Mouse (Mus musculus) splenic B cell, adult 2 months (primary cell): ENCODE measurements at regions not wholly inside any gene's neighbourhood (a gene's known extent, or its start where the extent isn't known, plus 50 kb on each side); places are given as distances from the start of the nearest gene placed in this dataset.

Source experiments
- DNase-seq: peaks from one replicate; pipeline ENCODE4 v3.0.0-alpha.2; 2011; ENCODE audit warnings: low read depth, low spot score
- H3K27me3 ChIP-seq: 2 replicates; pipeline ENCODE4 v1.6.1; 2012; ENCODE audit warnings: mild to moderate bottlenecking, low read length, moderate library complexity, mixed read lengths; ENCODE audit not compliant: control insufficient read depth, poor library complexity, insufficient read depth, severe bottlenecking
- H3K36me3 ChIP-seq: 2 replicates; pipeline ENCODE4 v1.6.1; 2012; ENCODE audit warnings: mild to moderate bottlenecking, low read length, moderate library complexity, mixed read lengths; ENCODE audit not compliant: control insufficient read depth, poor library complexity, insufficient read depth, severe bottlenecking

DNA sequence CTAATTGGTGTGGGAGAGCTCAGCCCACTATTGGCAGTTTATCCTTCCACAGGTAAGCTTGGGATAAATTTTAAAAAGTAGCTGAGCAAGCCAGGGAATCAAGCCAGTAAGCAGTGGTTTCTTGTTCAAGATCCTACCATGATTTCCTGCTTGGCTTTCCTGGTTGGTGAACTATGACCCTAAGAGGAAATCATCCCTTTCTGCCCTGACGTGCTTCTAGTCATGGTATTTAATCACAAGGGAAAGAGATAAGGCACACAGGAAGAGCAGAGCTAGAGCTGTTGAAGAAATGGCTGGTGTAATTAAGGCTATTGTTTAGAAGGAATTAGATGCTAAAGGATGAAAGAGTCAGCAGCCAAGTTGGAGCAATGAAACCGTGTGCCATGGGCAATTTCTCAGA lies 648.3 kb upstream of the Tbl1xr1 start:
- DNase-seq, result no peak

DNA sequence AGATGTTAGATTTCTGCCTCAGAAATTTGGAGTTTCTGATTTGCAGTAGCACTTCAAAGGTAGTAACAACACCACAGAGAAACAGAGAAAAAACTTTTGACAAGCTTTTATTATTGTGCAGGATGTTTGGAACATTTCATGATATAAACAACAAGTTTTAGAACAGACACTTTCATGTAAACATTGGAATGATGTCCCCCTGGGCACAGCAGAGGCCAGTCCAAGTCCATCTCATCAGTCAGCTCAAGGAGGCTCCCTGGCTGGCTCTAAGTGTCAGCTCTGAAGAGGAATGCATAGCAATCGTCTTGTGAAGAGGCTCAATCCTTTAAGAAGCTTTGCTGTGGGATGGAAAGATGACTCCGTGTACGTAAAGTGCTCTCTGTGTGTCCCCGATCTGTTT lies 612.2 kb upstream of the Tbl1xr1 start:
- Histone ChIP-seq H3K27me3 (no peaks in the 10 kb centered on the region), H3K36me3 (no peaks in the 10 kb centered on the region)
- DNase-seq, result no peak

More for the DNA sequence above, 648.3 kb upstream of the Tbl1xr1 start:
- Histone ChIP-seq H3K36me3 (no peaks in the 10 kb centered on the region), H3K27me3 (no peaks in the 10 kb centered on the region)

DNA sequence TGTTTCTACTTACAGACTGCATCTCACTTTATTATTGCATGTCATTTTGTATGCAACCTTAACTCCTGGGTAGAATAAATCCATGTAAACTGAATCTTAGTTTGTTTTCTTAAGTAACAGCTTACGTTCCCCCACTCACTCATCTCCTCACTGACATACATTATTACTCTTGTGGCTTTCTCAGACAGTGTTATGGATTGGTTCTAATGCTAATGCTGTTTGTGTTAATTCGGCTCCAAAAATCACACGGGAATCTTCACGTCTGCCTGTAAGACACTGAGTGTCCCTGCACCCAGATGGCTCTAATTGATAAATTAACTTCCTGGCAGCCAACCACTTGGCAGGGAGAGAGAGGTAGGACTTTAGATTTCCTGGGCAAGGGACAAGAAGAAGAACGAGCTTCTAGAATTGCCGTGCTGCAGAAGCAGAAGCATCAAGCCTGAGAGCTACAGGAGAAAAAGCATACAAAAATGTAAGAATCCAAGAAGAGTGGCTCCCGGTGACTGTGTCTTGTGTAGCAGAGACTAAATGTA lies 610.3 kb upstream of the Tbl1xr1 start:
- H3K36me3 ChIP-seq, result no peaks in the 10 kb centered on the region
- no peaks in the 10 kb centered on the region; the same call in 1 of the 2 replicates for H3K27me3 ChIP-seq
- DNase-seq, result no peak

DNA sequence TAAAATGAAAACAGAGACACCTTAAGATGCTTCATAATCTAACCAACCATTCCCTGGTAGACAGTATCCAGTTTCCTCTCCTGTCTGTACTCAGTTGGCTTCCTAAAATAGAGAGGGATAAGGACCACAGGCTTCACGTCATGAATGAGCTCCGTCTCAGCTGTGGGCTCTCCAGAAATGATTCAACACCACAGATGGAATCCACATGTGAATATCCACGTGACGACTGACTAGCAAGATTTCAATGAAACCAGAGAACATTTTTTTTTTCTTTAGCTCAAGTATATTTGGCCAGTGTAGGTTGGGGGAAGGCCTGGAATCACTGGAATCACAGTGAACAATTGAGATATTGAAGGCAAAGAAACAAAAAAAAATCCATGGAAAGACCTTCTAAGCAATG lies 599.1 kb upstream of the Tbl1xr1 start:
- Histone ChIP-seq H3K27me3 (no peaks in the 10 kb centered on the region), H3K36me3 (no peaks in the 10 kb centered on the region)
- no peak for DNase-seq

DNA sequence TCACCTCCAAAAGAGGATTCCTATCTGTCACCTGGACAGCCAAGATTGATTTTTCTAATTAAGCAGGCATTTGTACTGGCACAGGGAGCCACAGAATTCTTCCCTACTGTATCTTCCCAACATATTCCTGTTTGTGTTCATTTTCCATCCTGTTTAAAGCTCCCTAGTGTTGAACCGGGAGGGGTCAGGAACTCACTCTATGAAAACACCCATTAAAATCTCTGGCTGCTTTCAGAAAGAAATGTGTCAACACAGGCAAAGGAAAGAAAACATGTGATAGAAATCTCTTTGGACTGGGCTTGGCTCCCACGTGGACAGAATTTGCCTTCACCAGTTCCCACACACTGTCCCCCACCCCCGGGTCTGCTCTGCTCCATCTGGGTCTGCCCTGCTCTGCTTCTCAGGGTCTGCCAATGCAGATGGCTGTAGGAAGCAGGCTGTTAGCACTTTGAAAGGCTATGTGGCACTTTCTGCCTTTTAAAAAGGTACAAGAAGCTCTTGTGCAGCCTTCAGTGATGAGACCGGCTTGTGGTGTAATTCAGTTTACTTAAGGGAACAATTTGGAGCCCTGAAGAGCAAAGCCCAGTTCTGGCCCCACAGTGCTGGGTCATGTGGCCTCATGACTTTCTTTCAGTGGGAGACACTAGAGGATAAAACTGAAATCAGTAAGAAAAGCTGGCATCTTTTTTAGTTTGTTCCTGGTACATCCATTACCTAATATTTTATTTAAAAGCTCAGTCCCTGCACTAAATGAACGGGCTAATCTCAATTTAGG lies 597.2 kb upstream of the Tbl1xr1 start:
- Histone ChIP-seq H3K27me3 (no peaks in the 10 kb centered on the region), H3K36me3 (no peaks in the 10 kb centered on the region)
- DNase-seq, result no peak

DNA sequence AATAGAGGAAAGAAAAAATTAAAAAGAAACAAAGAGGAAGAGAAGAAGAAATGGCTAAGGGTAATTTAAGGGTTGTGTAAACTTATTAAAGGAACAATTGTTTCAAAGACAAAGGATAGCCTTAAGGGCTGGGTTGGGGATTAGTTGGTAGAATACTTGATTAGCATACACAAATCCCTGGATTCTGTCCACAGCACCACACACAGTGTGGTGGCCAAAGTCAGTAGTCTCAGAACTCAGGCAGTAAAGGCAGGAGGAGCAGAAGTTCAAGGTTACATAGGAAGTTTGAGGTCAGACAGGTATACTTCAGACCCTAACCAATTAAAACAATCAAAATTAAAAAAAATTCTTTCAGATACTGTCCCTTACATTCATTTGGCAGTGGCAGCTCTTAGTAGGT lies 596.6 kb upstream of the Tbl1xr1 start:
- Histone ChIP-seq H3K36me3 (no peaks in the 10 kb centered on the region), H3K27me3 (no peaks in the 10 kb centered on the region)
- DNase-seq, result no peak

DNA sequence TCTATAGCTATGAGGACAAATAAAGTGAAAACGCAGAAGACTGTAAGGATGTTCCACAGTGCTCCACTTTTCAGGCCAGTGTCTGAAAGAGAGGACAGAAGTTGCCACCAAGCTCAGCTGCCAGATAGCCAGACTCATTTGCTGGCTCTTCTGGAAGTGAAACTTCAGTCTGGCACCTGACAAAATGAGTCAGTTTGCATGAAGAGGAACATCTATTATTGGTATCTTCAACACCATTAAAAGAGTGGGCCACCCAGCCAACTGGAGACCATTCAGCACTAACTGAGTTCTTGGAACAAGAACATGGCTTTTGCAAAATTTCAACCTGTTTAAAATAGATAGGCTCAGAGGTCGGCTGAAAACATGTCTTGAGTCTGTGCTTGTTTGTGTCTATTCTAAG lies 592.4 kb upstream of the Tbl1xr1 start:
- no peaks in the 10 kb centered on the region for H3K27me3 ChIP-seq
- DNase-seq, result peak; percentile 30

DNA sequence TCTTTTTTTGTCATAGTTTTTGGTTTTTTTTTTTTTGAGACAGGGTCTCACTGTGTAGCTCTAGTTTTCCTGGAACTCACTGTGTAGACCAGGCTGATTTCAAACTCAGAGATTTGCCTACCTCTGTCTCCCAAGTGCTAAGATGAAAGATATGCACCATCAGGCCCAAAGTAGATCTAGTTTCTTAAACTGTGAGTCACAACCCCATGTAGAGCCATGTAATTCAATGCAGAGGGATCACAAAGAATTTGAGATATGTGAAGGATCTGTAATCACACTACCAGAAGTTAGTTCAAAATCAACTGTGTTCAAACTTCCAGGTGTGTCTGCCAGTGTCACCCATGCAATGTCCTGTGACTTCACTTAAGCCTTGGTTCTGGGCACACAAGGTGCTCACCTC lies 591.0 kb upstream of the Tbl1xr1 start:
- DNase-seq, result no peak
- Histone ChIP-seq H3K36me3 (no peaks in the 10 kb centered on the region), H3K27me3 (no peaks in the 10 kb centered on the region)

More for the DNA sequence above, 592.4 kb upstream of the Tbl1xr1 start:
- H3K36me3 ChIP-seq, result no peaks in the 10 kb centered on the region

DNA sequence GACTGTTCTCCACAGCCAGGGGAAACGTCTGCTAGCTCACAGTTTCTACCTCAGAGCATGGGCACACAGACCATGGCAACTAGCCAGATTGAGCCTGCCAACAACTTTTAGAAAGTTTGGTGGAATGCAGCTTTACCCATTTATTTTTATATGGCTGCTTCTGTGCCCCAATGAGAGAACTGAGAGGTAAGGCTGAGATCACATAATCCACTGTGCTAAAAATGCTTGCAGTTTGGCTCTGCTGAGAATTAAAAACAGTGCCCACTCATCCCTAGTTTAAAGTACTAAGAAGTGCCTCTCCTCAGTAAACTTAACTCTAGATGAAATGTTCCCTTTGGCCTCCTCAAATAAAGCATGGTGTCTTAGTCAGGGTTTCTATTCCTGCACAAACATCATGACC lies 586.9 kb upstream of the Tbl1xr1 start:
- Histone ChIP-seq H3K27me3 (no peaks in the 10 kb centered on the region), H3K36me3 (no peaks in the 10 kb centered on the region)
- DNase-seq, result no peak

DNA sequence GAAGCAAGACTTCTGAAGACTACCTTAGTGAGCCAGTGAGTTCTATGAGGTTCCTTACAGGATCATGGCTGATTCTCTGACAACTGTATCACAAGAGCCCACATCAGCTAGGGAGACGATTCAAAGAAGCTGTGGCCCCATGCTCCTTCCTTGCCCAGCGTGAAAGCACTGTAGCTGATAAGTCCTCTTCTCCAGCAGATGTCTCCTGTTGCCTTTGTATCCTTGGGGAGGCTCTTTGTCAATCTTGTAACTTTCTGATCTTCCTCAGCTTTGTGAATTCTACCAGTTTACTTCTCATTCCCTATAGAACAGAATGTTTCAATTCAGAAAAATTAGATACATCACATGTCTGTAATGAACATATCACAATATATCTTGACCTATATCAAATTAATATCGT lies 584.0 kb upstream of the Tbl1xr1 start:
- DNase-seq, result no peak
- no peaks in the 10 kb centered on the region for H3K36me3 ChIP-seq
- H3K27me3 ChIP-seq, result no peaks in the 10 kb centered on the region

DNA sequence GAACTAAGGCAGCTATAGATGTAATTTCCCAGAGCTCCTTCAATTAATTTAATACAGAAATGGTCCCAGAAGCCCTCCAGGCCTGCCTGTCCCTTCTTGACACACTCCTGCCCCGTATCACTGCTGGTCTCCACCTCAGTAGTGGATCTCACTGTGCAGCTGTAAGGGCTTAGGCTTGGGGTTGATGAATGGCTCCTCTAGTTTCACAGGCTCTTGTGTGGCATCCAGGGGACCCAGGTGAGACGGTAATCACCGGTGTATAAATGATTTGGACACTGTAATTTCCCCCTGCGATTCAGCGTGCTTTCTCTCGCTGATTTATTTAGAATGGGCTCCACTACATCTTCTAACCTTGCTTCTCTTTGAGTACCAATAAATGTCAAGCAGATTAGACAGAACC lies 583.1 kb upstream of the Tbl1xr1 start:
- no peak for DNase-seq
- Histone ChIP-seq H3K36me3 (no peaks in the 10 kb centered on the region), H3K27me3 (no peaks in the 10 kb centered on the region)

DNA sequence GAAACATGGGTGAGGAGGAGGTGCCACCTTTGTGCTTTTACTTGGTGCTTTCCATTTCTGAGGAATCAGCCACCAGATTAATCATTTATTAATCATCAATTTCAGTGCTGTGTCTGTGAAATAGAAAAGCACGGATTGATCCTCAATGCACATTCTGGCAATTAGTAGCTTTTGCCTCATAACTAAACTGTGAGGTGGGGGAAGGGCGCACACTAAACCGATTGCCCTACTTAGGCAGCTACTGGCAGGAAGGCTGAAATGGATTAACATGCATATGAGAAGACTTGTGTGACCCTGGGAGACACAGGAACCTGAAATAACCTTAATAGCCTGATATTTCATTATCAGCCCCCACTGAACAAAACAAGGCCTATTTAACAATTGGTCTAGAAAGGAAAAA lies 581.5 kb upstream of the Tbl1xr1 start:
- no peak for DNase-seq
- no peaks in the 10 kb centered on the region for H3K27me3 ChIP-seq

DNA sequence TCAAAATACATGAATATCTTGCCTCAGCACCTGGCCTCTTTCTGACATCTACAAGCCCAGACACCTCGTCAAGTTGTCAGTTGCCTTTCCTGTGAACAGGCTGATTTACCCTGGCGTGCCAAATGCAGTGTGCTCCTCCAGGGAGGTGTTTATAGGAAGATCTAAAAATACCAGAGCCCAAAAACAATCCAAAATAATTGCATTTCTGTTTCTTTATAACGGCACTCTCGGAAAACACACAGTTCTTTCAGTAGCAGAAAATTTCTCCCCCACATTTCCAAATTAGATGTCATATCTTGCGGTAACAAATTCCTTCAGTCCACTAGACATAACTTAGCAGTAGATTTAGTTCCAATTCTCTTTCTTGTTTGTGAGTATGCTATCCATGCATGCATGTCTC lies 580.8 kb upstream of the Tbl1xr1 start:
- DNase-seq, result no peak
- H3K27me3 ChIP-seq, result no peaks in the 10 kb centered on the region
- no peaks in the 10 kb centered on the region for H3K36me3 ChIP-seq

More for the DNA sequence above, 581.5 kb upstream of the Tbl1xr1 start:
- H3K36me3 ChIP-seq, result no peaks in the 10 kb centered on the region

DNA sequence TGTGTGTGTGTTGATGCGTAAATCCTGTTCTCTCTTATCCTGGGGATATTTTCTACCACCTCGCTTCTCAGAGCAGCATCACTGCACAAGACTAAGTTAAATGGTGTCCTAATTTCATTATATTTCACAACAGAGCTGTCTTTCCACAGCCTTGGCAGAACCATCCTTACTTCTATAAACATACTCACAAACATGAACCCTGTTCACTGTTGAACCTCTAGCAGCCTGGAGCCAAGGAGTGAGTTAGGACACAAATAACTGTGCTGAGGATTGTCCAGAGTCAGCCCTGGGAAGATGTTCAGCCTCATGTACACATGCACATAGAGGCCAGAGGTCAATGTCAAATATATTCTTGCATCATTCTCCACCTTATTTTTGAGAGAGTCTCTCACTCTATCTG lies 580.3 kb upstream of the Tbl1xr1 start:
- DNase-seq, result no peak
- Histone ChIP-seq H3K27me3 (no peaks in the 10 kb centered on the region), H3K36me3 (no peaks in the 10 kb centered on the region)

DNA sequence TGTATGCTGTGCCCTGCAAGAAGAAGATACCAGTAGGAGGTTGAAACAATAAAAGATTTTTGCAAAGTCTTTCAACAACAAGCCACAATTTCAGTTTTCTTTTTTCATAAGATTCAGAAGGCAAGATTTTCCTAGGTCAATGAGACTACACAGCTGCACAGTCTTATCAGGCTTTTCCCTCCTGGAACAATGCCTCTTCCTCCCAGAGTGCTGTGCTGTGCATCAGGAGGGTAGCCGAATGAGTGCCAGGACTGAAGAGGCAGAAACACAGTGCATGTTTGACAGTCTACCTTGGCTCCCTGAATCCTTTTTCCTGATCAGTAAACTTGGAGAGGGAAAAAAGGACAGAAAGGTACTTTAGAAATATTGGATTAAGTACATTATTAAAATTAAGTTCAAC lies 579.4 kb upstream of the Tbl1xr1 start:
- no peaks in the 10 kb centered on the region for H3K36me3 ChIP-seq
- no peaks in the 10 kb centered on the region for H3K27me3 ChIP-seq
- no peak for DNase-seq

DNA sequence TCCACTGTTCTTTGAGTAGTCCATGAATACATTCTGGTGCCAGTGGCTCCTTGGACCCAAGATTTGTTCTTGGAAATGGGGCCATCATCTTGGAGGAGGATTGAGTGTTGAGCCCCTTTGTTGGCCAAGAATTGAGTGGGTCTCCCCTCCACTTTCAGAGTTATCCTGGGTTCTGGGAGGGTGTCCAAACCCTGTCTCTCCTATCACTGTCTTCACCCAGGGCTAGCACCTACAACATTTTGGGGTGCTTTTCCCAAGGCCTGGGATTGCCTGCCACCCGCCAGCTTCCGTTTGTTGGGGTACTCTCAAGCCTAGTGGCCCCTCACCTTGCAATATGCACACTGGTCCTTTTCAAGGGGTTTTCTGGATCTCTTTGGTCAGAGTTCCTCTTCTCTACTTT lies 568.8 kb upstream of the Tbl1xr1 start:
- no peaks in the 10 kb centered on the region for H3K36me3 ChIP-seq
- no peaks in the 10 kb centered on the region for H3K27me3 ChIP-seq
- no peak for DNase-seq
